Mouse (Mus musculus) liver, embryonic 14.5 days (tissue): ENCODE measurements around the gene Ints3. TPM values are rescaled to one million over a fixed set of nuclear protein-coding genes. Genes with fewer than 3 reads are reported as not detected.

Source experiments
- ATAC-seq: fragments of 200-750 bp; cut with Nextera tagmentation; 2 replicates; pipeline ENCODE4 v1.8.0; 2017; ENCODE audit warnings: moderate number of reproducible peaks, mild to moderate bottlenecking, moderate library complexity; ENCODE audit not compliant: insufficient read depth
- DNase-seq, 3 experiments: peaks; one replicate each; pipeline ENCODE4 v3.0.0-alpha.2; 2012 to 2013; ENCODE audit warnings: low read depth in 3 of 3, low spot score in 3 of 3
- H3K27ac ChIP-seq: fragments of 300-500 bp; sonication (generic); 2 replicates; pipeline ENCODE4 v1.5.1; 2014; ENCODE audit warnings: moderate library complexity, mild to moderate bottlenecking, control low read depth, inconsistent platforms
- H3K27me3 ChIP-seq: fragments of 300-500 bp; sonication (generic); 2 replicates; pipeline ENCODE4 v1.6.1; 2014; ENCODE audit warnings: mild to moderate bottlenecking, low read length, moderate library complexity; ENCODE audit not compliant: control insufficient read depth, insufficient read depth
- H3K36me3 ChIP-seq: fragments of 300-500 bp; sonication (generic); replicated peaks from 2 replicates; pipeline ENCODE4 v1.6.1; 2014; ENCODE audit warnings: low read depth; ENCODE audit not compliant: control insufficient read depth, insufficient read depth
- H3K4me1 ChIP-seq, 2 experiments: fragments of 200-500 bp in 1 of 2; fragments of 300-500 bp in 1 of 2; sonication (generic) in 1 of 2; replicated peaks; 2 replicates each; pipeline ENCODE4 v1.6.1; 2012 to 2014; ENCODE audit warnings: antibody characterized with exemption in 1 of 2, inconsistent platforms in 1 of 2, low read length in 1 of 2; ENCODE audit not compliant: control insufficient read depth in 2 of 2, insufficient read depth in 2 of 2
- H3K4me2 ChIP-seq: fragments of 300-500 bp; sonication (generic); 2 replicates; pipeline ENCODE4 v1.6.1; 2014; ENCODE audit warnings: low read depth, mild to moderate bottlenecking, control low read depth, moderate library complexity
- H3K4me3 ChIP-seq, 2 experiments: fragments of 200-500 bp in 1 of 2; fragments of 300-500 bp in 1 of 2; sonication (generic) in 1 of 2; 2 replicates each; pipeline ENCODE4 v1.5.1; 2012 to 2014; ENCODE audit warnings: low read depth in 2 of 2, low read length in 2 of 2, mild to moderate bottlenecking in 2 of 2, control low read depth in 1 of 2, inconsistent platforms in 1 of 2, moderate library complexity in 1 of 2; ENCODE audit not compliant: insufficient read depth in 1 of 2
- H3K9ac ChIP-seq: fragments of 300-500 bp; sonication (generic); replicated peaks from 2 replicates; pipeline ENCODE4 v1.6.1; 2014; ENCODE audit warnings: mild to moderate bottlenecking, control low read depth, moderate library complexity
- H3K9me3 ChIP-seq: fragments of 300-500 bp; sonication (generic); 2 replicates; pipeline ENCODE4 v1.6.1; 2016; ENCODE audit warnings: low read length, mixed read lengths; ENCODE audit not compliant: control insufficient read depth
- CTCF ChIP-seq: IDR thresholded peaks from 2 replicates; pipeline ENCODE4 v1.5.1; 2016; ENCODE audit warnings: antibody characterized with exemption, low read depth, control low read depth
- EP300 ChIP-seq: IDR thresholded peaks from 2 replicates; pipeline ENCODE4 v1.6.1; 2016; ENCODE audit warnings: antibody characterized with exemption, low read depth
- WGBS: fragments of 180-500 bp; shearing (Covaris S2); extraction: QIAGEN DNeasy Blood & Tissue Kit; methylation state at CpG from one replicate; pipeline ENCODE4 v1.1.7; 2014; ENCODE audit not compliant: insufficient replicate concordance; 5-methylcytosine and 5-hydroxymethylcytosine counted together
- polyA plus RNA-seq, 2 experiments: library from polyadenylated mRNA; depleted of rRNA in 1 of 2; stranded (reverse) in 1 of 2; unstranded in 1 of 2; fragments of >200 nt; fragmentation: Nextera tagmentation in 1 of 2; extraction: Ambion mirVana in 1 of 2; gene quantifications; 2 replicates each; pipeline versions ENCODE4 v1.2.1 to v1.2.3; 2012 to 2014

The Ints3 gene
- polyA plus RNA-seq, 2 experiments, result 6.6 to 12.7 TPM

GRCm38 (mm10) chr3:90400993-90401392 lies 32.4 kb downstream of the Ints3 start:
- DNase-seq, result no peak
- no peak overlapping the region for H3K27ac ChIP-seq
- no peaks in the 10 kb centered on the region for H3K9me3 ChIP-seq
- no peak overlapping the region for H3K4me3 ChIP-seq
- no peak overlapping the region for H3K4me2 ChIP-seq
- no peaks in the 10 kb centered on the region for H3K27me3 ChIP-seq
- H3K36me3 ChIP-seq, result peaks cover 47% of the 10 kb centered on the region
- no peak for TF ChIP-seq EP300
- TF ChIP-seq CTCF, result no peak
- H3K4me1 ChIP-seq, result no peaks in the 10 kb centered on the region
- no peak overlapping the region for H3K9ac ChIP-seq
- ATAC-seq, result no peak
- 79% methylated on average over 4 of the region's 4 CpGs for WGBS

- no peak overlapping the region for H3K9ac ChIP-seq
- no peak overlapping the region for H3K27ac ChIP-seq
- DNase-seq (no peak), ATAC-seq (no peak)
- no peak overlapping the region for H3K4me3 ChIP-seq
- H3K27me3 ChIP-seq, result no peaks in the 10 kb centered on the region
- no peaks in the 10 kb centered on the region for H3K4me1 ChIP-seq
- 70% methylated on average over 3 of the region's 3 CpGs for WGBS
- no peak overlapping the region for H3K4me2 ChIP-seq
- no peak for TF ChIP-seq EP300
- no peak for TF ChIP-seq CTCF
- peaks cover 27% of the 10 kb centered on the region for H3K36me3 ChIP-seq
- H3K9me3 ChIP-seq, result no peaks in the 10 kb centered on the region
Observed at GRCm38 (mm10) chr3:90395629-90396028, 37.8 kb downstream of the Ints3 start.

- no peak for TF ChIP-seq CTCF
- TF ChIP-seq EP300, result no peak
- DNase-seq (no peak), ATAC-seq (no peak)
- Histone ChIP-seq H3K4me2 (no peak overlapping the region), H3K4me1 (no peaks in the 10 kb centered on the region; a peak in 1 of 4 replicates), H3K4me3 (no peak overlapping the region), H3K9ac (no peak overlapping the region), H3K9me3 (no peaks in the 10 kb centered on the region), H3K27ac (no peak overlapping the region), H3K36me3 (peaks cover 11% of the 10 kb centered on the region), H3K27me3 (peaks cover 24% of the 10 kb centered on the region)
- WGBS, result 83% methylated on average over 3 of the region's 3 CpGs
Observed at GRCm38 (mm10) chr3:90392661-90393060, 40.8 kb downstream of the Ints3 start.

- Histone ChIP-seq H3K27ac (no peak overlapping the region), H3K36me3 (peaks cover 11% of the 10 kb centered on the region), H3K9ac (no peak overlapping the region), H3K27me3 (peaks cover 24% of the 10 kb centered on the region), H3K4me3 (no peak overlapping the region), H3K9me3 (no peaks in the 10 kb centered on the region), H3K4me2 (no peak overlapping the region), H3K4me1 (no peaks in the 10 kb centered on the region; a peak in 1 of 4 replicates)
- no peak for TF ChIP-seq CTCF
- TF ChIP-seq EP300, result no peak
- 79% methylated on average over 8 of the region's 8 CpGs for WGBS
- DNase-seq (no peak), ATAC-seq (no peak)
Observed at GRCm38 (mm10) chr3:90391941-90392340, 41.5 kb downstream of the Ints3 start.

GRCm38 (mm10) chr3:90391004-90391403 lies 42.4 kb downstream of the Ints3 start:
- Histone ChIP-seq H3K27me3 (peaks cover 24% of the 10 kb centered on the region), H3K9me3 (no peaks in the 10 kb centered on the region), H3K9ac (no peak overlapping the region), H3K4me2 (no peak overlapping the region), H3K4me3 (no peak overlapping the region), H3K27ac (no peak overlapping the region), H3K4me1 (no peaks in the 10 kb centered on the region; a peak in 1 of 4 replicates), H3K36me3 (peaks cover 11% of the 10 kb centered on the region)
- no peak for ATAC-seq
- TF ChIP-seq EP300, result no peak
- no peak for TF ChIP-seq CTCF
- WGBS, result 52% methylated on average over 4 of the region's 4 CpGs
- DNase-seq, result no peak
